Mouse (Mus musculus) urinary bladder, postnatal 10 days (tissue): ENCODE results near the gene Sirt3.

Source experiments
- DNase-seq: peaks from one replicate; pipeline ENCODE4 v3.0.0; 2022; ENCODE audit warnings: low spot score

Sirt3 gene

DNA sequence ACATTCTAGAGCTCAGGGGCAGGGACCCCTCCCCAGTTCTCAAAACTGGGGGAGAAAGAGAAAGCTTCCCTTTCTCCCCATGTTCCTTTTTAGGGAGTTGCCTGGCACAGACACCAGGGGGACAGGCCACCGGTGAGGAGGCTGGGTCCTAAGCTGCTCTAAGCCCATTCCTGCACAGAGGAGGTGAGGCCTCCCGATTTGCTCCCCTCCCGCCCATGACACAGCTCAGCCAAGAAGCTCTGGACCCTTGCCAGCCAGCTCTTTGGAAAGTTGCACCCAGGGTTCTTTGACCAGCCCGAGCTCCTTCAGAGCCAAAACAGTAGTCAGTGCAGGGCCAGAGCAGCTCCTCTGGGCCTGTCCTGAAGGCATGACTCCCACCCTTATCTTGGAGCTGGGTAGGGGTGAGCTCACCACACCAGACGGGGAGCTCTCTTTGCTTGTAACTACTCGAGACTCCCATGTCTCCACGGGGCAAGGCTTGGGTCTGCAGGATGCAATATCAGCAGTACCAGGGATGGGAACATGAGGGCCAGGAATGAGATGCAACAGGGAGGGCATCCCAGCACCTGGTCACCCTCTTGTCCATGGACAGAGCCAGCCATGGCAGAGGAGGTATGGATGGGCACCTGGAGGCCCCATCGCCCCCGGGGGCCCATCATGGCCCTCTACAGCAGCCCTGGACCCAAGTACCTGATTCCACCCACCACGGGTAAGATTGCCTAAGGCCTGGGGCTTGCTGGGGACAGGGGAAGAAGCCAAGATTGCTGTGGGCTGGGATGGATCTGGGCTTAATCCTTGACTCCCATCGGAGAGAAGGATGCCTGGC lies 34.1 kb downstream of the Sirt3 start, which contains the start of gene Odf3:
Odf3 (plus strand) TSS at position 51 of the 826 bp plus-strand sequence.
- no peak for DNase-seq

DNA sequence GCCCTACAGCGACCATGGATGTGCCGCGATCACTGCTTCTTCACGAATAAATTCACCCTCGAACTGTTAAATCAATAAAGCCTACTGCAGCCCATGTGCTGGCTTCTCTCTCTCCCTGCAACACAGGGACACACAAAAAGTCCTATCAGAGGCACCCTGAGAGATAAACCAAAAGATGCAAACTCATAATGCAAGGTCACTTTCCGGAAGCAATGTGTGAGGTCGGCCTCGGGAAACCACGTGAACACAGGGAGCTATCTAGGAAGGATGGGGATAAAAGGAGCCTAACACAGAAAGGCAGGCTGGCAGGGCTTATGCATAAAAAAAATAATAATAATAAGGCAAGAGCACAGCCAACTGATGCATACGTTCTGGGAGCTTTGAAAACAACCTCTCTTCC lies 35.4 kb downstream of the Sirt3 start:
- DNase-seq: no peak

DNA sequence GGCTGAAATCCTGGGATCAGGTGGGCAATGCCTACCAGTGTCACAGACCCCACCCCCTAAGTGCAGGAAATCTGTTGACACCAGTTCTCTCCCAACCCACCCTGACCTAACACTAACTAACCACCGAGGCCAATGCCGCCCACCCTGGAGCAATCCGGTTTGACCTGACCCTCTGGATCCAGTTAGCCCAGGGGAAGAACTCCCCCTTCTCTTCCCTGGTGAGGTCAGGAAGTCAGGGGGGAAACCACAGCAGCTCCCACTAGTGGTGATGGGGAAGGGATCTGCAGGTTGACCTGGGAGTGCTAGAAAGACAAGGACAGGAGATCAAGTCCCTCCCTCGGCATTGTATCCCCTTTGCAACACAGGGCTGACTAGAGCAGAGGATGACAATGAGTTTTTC lies 36.4 kb downstream of the Sirt3 start:
- DNase-seq: no peak

DNA sequence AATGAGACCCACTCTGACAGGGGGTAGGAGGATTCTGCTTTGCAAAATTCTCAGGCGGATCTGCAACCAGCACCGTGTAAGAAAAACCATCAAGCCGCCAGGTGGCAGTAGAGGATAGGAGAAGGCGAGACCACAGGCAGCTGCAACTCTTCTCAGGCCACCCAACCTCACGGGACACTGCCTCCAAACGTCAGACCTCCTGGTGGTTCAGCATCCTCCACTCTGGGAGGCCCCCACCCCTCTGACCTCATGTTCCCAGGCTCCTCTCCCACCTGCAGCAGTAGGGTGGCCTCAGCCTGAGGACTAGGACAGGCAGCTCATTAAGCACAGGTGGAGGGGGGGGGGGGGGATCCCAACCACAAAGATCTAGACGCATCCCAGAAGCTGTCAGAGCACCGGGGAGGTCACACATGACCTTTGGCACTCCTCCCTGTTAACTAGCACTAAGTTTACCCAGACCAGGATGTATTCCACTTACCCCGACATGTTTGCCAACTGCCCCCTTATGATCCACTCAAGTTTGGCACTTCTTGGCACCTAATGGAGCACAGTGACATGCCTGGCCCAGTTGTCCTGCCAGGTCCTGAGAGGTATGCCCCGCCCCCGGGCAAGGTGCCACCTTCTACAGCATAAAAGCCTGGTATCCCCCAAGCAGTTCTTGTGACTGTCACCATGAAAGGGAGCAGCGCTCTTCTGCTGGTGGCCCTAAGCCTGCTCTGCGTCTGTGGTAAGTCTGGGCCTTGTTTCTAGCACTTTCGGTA lies 37.0 kb downstream of the Sirt3 start, which contains the start of gene Scgb1c1:
Scgb1c1 (plus strand) TSS at position 643 of the 761 bp plus-strand sequence.
- DNase-seq: peak; percentile 82

DNA sequence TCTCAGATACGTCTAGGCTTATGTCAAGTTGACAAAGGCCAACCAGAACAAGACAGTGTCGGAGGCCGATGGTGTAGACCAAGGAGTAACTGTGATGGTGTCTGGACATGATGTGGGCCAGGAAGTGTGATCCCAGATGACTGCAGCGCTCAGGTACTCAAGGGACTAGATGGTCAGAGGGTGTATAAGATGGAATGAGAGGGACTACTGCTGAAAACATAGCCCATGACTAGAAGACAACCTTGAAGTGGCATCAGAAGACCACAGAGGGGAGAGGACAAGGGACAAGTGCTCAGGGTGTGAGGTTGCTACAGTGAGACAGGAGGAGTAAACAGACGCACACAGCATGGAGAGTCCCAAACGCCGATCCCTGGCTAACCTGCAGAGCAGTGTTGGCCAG lies 38.3 kb downstream of the Sirt3 start:
- no peak for DNase-seq

DNA sequence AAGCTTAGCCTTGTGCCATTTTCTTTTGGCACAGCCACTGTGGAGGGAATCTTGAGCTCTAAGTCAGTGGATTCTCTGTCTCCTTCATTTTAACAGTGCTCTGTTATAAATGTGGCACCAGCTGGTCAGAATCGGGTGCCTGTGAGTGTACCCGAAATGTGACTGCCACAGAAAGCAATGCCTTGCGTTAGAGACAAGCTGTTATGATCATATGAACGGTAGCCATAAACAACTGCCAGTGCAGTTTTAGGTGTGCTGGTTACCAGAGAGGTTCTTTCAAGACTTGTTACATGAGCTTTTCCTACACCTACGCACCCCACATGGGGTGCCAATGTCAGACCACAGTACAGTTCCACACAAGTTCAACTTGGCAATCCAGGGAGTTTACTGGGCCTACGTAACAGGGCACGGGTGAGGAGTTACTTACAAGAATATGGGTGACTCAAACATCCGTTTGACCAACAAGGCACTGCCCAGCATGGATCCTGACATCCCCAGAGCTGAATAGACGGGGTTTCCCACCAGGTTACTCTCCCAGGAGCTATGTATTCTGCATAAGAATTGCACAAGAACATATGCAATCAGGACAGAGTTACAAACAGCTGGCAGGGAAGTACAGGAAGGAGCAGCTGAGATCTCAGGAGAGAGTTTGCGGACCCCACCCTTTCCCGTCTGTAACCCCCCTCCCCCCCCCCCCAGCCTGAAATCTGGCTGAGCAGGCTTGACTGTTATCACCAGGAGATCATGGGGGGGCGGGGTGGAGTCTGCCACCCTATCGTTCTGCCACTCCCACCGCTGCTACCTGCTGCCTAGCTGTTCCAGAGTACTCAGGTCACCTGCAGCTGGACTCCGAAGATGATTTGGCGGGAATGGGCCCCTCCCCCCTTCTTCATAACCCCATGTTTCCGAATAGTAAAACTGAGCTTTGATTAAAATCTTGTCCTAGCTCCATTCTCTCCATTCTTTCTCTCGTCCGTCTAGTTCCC lies 41.1 kb downstream of the Sirt3 start:
- DNase-seq: no peak

DNA sequence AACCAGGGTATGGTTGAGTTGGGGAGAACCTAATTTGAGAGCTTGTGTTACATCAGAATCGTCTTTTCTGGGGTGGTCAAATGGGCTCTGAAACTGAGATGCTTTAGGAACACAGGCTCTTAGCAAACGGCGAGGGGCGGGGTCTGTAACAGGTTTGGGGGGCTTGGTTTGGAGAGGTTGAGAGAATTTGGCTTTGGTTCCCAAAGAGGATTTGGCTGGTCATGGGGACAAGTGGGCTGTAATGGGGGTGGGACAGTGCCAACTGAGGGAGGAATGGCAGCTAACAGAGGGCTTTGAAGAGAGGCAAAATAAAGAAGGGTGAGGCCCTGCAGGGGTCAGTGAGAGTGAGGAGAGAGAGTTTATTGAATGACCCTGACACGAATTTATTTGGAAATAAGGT lies 42.6 kb downstream of the Sirt3 start:
- no peak for DNase-seq

DNA sequence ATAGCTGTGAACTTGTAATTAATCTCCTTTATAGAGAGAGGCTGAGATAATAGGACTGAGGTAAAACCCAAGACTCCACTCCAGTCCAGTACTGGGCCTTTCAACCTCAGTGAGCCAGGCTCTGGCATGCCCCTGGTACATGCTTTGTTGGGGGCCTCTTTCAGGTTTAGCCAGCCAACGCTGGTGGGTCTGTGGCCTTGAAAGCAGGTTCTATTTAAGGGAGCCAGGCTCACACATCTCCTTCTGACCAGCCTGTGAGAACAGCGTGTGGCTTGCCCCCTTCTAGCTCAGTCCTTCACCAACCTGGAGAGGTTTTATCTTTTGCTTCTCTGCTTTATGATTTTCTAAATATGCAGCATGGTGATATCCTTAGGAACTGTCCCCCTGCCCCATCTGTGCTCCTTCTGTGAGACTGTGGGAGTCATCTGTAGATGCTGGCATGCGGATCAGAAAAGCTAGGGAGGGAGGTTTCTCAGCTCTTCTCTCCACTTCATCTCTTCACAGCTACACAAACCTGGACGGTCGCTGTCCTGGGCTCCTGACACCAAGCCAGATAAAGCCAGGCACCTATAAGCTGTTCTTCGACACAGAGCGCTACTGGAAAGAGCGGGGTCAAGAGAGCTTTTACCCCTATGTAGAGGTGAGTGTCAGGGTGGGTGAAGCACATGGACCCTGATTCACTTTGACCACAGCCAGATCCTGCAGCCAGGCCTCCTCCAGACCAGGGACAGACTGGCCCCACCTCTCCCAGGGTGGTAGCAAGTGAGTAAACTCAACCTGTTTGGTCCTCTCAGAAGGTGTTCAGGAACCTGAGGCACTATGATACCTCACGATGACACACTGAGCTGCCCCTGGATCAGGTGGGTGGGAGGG lies 45.6 kb downstream of the Sirt3 start:
- no peak for DNase-seq

DNA sequence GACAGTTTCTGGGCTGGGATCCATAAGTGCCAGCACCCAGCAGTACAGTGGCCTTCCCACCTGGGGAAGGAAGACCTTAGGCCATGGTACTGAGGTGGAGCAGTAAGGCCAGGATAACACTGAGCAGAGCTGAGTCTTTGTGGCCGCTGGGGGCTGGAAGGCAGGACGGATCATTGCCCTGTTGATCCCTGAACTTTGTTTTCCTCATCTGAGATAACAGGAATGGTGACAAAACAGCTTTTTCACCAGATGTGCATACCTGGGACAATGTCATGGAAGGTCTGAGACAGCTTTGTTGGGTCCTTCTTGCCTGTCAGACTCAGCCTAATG lies 46.4 kb downstream of the Sirt3 start:
- no peak for DNase-seq

DNA sequence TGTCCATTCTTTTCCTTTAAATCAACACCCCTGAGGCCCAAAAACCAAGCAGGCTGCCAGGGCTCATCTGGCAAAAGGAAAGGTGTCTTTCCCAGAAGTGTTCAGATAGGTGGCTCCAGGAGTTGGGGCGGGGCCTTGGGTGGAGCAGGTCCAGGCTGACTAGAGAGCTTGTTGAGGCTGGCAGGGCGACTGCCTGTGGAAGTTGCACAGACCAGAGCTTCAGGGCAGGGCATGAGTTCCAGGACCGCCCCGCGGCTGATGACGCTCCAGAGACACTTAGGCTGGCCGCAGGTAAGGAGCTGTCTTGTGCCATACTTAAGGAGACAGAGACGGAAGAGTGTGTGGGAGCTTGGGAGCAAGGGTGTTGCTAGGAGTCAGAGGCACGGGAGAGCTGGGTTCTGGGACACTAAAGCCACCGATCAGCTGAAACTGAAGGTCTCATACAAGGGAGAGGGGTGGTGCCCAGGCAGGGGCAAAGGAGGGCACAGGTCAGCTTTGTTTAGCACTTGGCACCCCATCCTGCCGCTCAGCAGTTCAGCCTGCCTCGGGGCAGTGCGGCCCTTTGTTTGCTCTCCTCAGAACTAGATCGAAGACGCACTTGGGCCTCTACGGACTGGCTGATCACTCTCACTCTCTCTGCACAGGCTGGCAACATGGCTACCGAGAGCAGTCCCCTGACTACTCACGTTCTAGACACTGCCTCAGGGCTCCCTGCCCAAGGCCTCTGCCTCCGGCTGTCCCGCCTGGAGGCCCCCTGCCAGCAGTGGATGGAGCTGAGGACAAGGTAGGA lies 46.9 kb downstream of the Sirt3 start, which contains the start of gene Urah:
Urah (plus strand) TSS at position 51 of the 790 bp plus-strand sequence.
- no peak for DNase-seq

DNA sequence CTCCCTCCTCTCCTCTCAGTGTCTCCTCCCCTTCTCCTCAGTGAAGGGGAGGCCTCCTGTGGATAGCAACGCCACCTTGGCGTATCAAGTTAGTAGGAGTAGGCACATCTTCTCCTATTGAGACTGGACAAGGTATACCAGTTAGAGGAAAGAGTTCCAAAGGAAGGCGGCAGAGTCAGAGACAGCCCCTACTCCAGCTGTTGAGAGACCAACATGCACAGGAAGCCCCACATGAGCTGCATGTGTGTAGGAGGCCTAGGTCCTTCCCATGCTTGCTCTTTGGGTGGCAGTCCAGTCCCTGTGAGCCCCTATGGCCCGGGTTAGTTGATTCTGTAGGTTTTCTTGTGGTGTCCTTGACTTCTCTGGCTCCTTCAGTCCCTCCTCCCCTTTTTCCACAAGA lies 48.8 kb downstream of the Sirt3 start:
- no peak for DNase-seq

DNA sequence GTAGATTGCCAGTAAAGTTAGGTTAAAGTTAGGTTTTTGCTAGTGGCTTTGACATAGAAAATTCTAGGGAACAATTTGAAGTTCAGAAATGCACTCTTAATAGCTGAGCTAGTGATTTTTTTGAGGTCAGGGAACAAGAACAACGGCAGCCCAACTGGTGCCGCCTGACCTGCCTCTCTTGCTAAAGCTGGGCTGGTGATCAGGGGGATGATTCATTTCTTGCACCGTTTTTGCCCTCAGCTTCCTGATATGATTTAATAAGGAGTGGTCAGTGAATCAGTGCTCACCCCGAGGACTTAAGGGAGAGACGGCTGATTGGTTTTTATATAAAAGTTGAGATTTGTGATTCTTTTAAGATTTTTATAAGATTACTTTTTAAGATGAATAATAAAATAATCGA lies 50.7 kb downstream of the Sirt3 start:
- DNase-seq: no peak

DNA sequence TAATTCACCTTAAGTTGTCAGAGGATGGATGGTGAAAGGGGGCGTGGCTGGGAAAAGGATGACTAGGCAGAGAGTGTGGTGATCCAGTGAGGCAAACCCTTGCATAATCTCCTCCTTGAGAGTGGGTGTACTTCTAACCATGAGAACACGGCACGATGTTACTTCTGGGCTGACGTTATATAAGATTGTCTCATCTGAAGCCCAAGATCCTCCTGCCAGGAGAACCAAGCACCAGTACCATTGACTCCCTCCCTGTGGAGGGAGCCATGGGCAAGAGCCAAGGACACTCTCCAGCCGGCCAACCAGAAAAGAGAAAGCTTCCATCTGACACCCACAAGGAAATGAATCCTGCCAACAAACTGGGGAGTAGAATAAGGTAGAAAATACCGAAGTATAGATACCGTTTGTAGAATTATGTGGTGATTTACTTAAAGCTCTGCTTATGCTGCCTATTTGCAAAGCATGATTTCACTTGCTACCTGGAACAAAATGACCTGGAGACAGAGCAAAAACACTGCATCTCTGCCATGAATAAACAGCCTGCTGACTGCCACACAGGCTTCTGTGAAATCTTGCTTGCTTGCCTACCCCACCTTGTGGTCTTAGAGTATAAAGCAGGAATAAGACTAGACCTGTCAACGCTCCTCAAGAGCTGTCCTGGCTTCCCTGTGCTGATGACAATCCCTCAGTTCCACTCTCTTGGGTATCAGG lies 53.8 kb downstream of the Sirt3 start:
- no peak for DNase-seq

DNA sequence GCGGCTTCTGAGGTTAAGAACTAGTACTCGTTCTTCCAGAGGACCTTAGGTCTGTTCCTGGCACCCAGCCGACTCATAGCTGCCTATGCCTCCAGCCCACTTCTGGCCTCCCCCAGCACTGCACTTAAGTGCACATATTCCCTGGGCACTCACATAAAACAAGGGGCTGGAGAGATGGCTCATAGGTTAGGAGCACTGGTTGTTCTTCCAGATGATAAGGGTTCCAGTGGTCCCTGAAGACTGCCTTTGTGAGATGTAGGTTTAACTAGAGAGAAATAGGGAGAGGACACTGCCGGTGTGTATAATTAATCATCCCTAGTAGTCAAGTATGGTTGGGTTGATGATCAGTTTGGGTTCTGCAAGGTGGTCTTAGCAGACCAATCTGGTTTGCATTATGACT lies 59.4 kb downstream of the Sirt3 start:
- DNase-seq: no peak

DNA sequence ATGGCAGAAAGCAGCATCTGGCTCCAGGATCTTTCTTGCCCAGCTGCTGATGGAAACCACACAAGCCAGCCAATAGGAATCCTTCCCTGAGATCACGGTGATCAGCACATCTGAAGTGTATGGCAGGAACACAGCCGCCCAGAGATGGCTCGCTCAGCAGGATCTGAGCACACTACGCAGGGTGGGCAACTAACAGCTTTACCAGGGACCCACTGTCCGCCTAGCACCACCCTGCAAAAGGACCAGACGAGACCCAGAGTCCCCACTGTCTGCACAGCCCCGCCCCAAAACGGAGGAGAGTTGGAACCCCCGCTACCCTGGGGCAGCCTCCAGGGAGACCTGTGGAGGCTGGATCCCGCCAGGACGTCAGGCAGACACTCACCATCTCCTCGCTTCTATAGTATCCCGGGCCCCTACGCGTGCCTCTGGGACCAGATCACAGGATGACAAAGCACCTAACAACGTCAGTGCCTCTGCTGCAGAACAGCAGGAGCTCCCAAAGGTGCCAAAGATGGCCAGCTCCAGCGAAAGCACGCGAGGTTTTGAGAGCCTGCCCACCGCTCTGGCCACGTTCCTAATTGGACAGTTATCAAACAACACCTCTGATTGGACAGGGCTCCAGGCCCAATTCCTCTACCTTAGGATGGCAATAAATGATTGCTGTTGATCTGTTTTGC lies 60.3 kb downstream of the Sirt3 start, which contains the start of gene Zfp941:
Zfp941 (minus strand) TSS at position 526 of the 677 bp plus-strand sequence.
- no peak for DNase-seq

DNA sequence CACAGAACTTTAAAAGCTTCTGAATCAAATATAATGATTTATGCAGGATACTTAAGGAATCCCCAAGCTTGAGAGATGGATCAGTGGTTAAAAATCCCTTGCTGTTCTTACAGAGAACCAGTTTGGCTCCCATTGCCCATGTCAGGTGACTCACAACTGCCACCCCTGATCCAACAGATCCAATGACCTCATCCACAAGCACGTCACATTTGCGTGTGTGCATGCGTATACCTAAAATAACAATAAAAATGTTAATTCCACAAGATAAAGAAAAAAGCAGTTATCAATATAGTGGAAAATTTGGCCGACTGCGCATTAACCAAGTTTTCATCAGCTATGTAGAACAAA lies 60.8 kb downstream of the Sirt3 start:
- DNase-seq: no peak

DNA sequence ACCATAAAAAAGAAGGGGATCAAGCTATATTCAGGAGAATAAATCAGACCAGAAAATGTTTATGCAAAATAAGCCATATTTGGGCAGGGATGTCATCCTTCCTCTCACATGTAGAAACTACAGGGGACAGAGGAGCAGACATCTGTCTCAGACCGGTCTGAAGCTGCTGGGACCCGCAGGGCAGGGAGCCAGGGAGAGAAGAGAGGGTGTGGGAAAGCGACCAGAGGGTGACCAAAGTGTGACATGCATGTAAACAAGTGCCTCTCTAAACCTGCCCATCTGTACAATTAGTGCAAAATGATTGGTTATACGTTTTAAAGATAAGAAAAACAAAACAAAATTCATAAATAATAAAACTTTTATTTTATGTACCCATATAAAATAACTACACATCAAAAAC lies 61.9 kb downstream of the Sirt3 start:
- DNase-seq: no peak
